In genomic region chr3:42408958-42409633, GRCm38 (mm10) we compare ENCODE assay signal across 16 mouse cellular contexts.
DNase-seq lines count a peak whose midpoint lies in the region; ATAC-seq lines count a peak whose summit lies in the region.
"Had no signal": no experiment of that assay in that cellular context is flagged by ENCODE, and none has a peak within 500 bp of the region (broad histone marks: within the 10 kb centered on the region; RNA-seq: fewer than 3 reads in every experiment).

No protein-coding gene starts in this region.

- ATAC-seq in forebrain, embryonic 15.5 days (replicated peaks) = peak; percentile 64; the same call in 1 of the 2 replicates
- no peak for ATAC-seq in intestine, embryonic 16.5 days
- ATAC-seq: midbrain, embryonic 15.5 days had no signal

- H3K4me2 ChIP-seq in forebrain, embryonic 15.5 days (replicated peaks) = no peak overlapping the region
- H3K4me2 ChIP-seq in intestine, embryonic 16.5 days (ENCODE audit: low read depth, low read length) = no peak overlapping the region
- H3K4me2 ChIP-seq: embryonic facial prominence, embryonic 15.5 days; heart, embryonic 12.5 days; midbrain, embryonic 15.5 days had no signal

- no peak for DNase-seq in forebrain, embryonic 10.5 days (ENCODE audit: extremely low spot score, low spot score)
- peak; percentile 49 for DNase-seq in right cerebral cortex, adult 18-20 months
- DNase-seq in right cerebral cortex, postnatal 14 days = no peak
- peak; percentile 17 to 80 for DNase-seq in layer of hippocampus, postnatal 14 days (ENCODE audit: low spot score in 2 of 2)
- DNase-seq in MN1 (ENCODE audit: low spot score) = no peak
- no peak for DNase-seq in heart, adult 8-10 months (ENCODE audit: low spot score)
- DNase-seq: cerebellum, adult 11-12 months; gastrocnemius, postnatal 10 days; heart, postnatal 4 days; lung, postnatal 36 days had no signal

- H3K27ac ChIP-seq in forebrain, embryonic 15.5 days (replicated peaks) = no peak overlapping the region
- H3K27ac ChIP-seq in forebrain, embryonic 10.5 days = no peak overlapping the region
- H3K27ac ChIP-seq in intestine, embryonic 16.5 days (ENCODE audit: low read length) = no peak overlapping the region
- H3K27ac ChIP-seq: embryonic facial prominence, embryonic 15.5 days; liver, embryonic 14.5 days; midbrain, embryonic 15.5 days had no signal

- H3K4me1 ChIP-seq in forebrain, embryonic 15.5 days = 0 out of 2 replicates have a peak, but pooled peaks cover 4% of the 10 kb centered on the region
- H3K4me1 ChIP-seq in forebrain, embryonic 10.5 days = no peaks in the 10 kb centered on the region
- no peaks in the 10 kb centered on the region for H3K4me1 ChIP-seq in intestine, embryonic 16.5 days (ENCODE audit: control insufficient read depth, insufficient read depth, low read length)
- H3K4me1 ChIP-seq: embryonic facial prominence, embryonic 15.5 days; heart, embryonic 12.5 days; midbrain, embryonic 15.5 days had no signal

- 80% methylated on average over 2 of the region's 2 CpGs for WGBS in forebrain, embryonic 15.5 days
- 90% methylated on average over 2 of the region's 2 CpGs for WGBS in forebrain, embryonic 10.5 days
- WGBS in intestine, embryonic 16.5 days = 84% methylated on average over 2 of the region's 2 CpGs

- H3K9me3 ChIP-seq in forebrain, embryonic 15.5 days = no peaks in the 10 kb centered on the region
- H3K9me3 ChIP-seq in forebrain, embryonic 10.5 days = no peaks in the 10 kb centered on the region
- H3K9me3 ChIP-seq in intestine, embryonic 16.5 days (ENCODE audit: control insufficient read depth, low read length) = no peaks in the 10 kb centered on the region
- H3K9me3 ChIP-seq: embryonic facial prominence, embryonic 15.5 days; heart, embryonic 12.5 days; midbrain, embryonic 15.5 days had no signal

- no peak overlapping the region for H3K4me3 ChIP-seq in forebrain, embryonic 15.5 days
- H3K4me3 ChIP-seq in forebrain, embryonic 10.5 days = no peak overlapping the region
- no peak overlapping the region for H3K4me3 ChIP-seq in intestine, embryonic 16.5 days (ENCODE audit: low read length)
- H3K4me3 ChIP-seq: embryonic facial prominence, embryonic 15.5 days; heart, embryonic 12.5 days; midbrain, embryonic 15.5 days had no signal

- H3K9ac ChIP-seq in forebrain, embryonic 15.5 days (replicated peaks) = no peak overlapping the region
- H3K9ac ChIP-seq in intestine, embryonic 16.5 days (ENCODE audit: low read depth, low read length) = no peak overlapping the region
- H3K9ac ChIP-seq: embryonic facial prominence, embryonic 15.5 days; heart, embryonic 12.5 days; liver, embryonic 14.5 days; midbrain, embryonic 15.5 days had no signal

- H3K27me3 ChIP-seq in forebrain, embryonic 15.5 days = no peaks in the 10 kb centered on the region
- no peaks in the 10 kb centered on the region for H3K27me3 ChIP-seq in forebrain, embryonic 10.5 days (ENCODE audit: poor library complexity, severe bottlenecking)
- H3K27me3 ChIP-seq in intestine, embryonic 16.5 days (replicated peaks; ENCODE audit: control insufficient read depth, insufficient read depth, low read length) = no peaks in the 10 kb centered on the region
- H3K27me3 ChIP-seq: embryonic facial prominence, embryonic 15.5 days; heart, embryonic 12.5 days; midbrain, embryonic 15.5 days had no signal

- no peaks in the 10 kb centered on the region for H3K36me3 ChIP-seq in forebrain, embryonic 15.5 days
- no peaks in the 10 kb centered on the region for H3K36me3 ChIP-seq in forebrain, embryonic 10.5 days (replicated peaks)
- H3K36me3 ChIP-seq in intestine, embryonic 16.5 days (ENCODE audit: control insufficient read depth, insufficient read depth, low read length) = no peaks in the 10 kb centered on the region
- H3K36me3 ChIP-seq: embryonic facial prominence, embryonic 15.5 days; heart, embryonic 12.5 days; midbrain, embryonic 15.5 days had no signal

Comparison
In these comparisons a context has a peak if more than half of its experiments do, and no peak if none do; other contexts are left out.
1. DNase-seq: peak in right cerebral cortex, adult 18-20 months (single experiment) and layer of hippocampus, postnatal 14 days (2 of 2); none in forebrain, embryonic 10.5 days (single experiment), right cerebral cortex, postnatal 14 days (single experiment), MN1 (single experiment) and heart, adult 8-10 months (single experiment).